Mouse (Mus musculus) ES-E14 (cell line): ENCODE results near the gene Olfr1368.

Source experiments
- CHD2 ChIP-seq: IDR thresholded peaks from 2 replicates; pipeline ENCODE4 v1.6.1; 2014; ENCODE audit warnings: mild to moderate bottlenecking, low read depth, low read length, inconsistent platforms
- MAFK ChIP-seq: IDR thresholded peaks from 2 replicates; pipeline ENCODE4 v1.6.1; 2014; ENCODE audit warnings: mild to moderate bottlenecking, low read depth, low read length, inconsistent platforms; ENCODE audit not compliant: insufficient read depth
- ZC3H11A ChIP-seq: IDR thresholded peaks from 2 replicates; pipeline ENCODE4 v1.6.1; 2012; ENCODE audit warnings: low read depth, mild to moderate bottlenecking, inconsistent platforms, low read length, borderline replicate concordance

DNA sequence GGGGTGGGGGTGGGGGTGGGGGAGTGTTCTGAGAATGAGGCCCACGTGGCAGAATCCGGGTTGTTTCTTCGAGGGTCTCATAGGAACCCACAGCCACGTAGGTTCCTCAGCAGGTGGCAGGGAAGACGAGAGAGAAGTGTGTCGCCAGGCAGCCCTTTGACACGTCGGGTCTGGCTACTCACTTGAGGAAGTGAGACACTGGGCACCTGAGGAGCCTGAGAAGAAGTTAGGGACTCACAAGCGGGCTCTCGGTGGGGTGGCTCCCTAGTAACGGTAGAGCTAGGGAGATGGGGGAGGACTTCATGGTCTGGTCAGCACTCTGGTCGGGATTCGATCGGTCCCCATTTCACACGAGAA, 33.7 kb upstream of the Olfr1368 start, which contains the start of gene Trim27:
- TF ChIP-seq CHD2 = no peak
- no peak for TF ChIP-seq MAFK
- no peak for TF ChIP-seq ZC3H11A
